Mouse (Mus musculus): ENCODE measurements around the gene Ahdc1.
A peak's percentile ranks its signal among the peaks of the same experiment; 100 is the strongest.

The Ahdc1 gene

DNA sequence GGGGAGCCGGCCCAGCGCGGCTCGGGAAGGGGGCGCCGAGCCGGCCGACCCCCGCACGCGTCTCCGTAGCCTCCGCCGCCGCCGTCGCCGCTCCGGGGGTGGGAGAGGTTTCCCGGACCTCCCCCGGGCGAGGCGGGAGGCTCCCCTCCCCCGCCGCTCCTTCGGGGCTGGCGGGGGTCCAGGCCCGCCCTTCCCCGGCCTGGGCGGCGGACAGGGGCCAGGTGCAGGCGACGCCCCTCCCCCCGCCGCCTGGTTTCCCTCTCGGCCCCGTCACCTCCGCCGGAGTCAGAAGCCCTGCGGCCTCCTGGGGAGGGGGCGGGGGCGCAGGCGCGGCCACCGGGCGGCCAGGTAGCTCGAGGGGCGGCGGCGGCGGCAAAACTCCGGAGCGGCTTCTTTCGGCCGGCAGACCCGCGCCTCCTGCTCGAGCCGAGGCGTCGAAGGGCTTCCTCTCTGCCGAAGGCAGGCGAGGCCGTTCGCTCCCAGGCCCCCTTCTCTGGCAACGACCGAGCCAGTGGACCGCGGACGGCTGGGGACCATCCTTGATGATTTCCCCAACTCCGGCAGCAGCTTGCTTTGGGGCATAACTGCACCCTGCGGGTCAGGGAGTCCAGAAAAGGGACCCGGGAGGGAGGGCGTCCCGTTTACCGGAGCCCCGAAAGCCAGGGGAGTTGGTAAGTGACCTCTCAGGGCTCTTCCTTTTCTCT is 28.2 kb downstream of the Ahdc1 start:
- DNase-seq (ENCODE audit: low read depth, low spot score) = no peak

DNA sequence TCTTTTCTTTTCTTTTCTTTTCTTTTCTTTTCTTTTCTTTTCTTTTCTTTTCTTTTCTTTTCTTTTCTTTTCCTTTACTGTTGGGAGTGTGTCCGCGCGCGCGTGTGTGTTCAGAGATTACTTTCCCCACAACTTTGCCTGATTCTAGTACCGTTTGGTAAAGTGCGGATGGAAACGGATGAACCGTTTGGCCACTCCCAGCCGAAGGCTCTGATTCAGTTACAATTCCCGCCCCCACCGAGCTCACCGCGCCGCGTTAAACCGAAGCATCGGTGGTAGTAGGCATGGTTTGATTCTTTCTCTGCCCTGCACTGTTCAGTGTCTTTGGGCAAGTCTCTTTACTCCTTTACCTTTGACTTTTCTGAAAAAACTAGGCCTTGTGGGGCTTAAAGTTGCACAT is 28.8 kb downstream of the Ahdc1 start:
- no peak for DNase-seq (ENCODE audit: low read depth, low spot score)

DNA sequence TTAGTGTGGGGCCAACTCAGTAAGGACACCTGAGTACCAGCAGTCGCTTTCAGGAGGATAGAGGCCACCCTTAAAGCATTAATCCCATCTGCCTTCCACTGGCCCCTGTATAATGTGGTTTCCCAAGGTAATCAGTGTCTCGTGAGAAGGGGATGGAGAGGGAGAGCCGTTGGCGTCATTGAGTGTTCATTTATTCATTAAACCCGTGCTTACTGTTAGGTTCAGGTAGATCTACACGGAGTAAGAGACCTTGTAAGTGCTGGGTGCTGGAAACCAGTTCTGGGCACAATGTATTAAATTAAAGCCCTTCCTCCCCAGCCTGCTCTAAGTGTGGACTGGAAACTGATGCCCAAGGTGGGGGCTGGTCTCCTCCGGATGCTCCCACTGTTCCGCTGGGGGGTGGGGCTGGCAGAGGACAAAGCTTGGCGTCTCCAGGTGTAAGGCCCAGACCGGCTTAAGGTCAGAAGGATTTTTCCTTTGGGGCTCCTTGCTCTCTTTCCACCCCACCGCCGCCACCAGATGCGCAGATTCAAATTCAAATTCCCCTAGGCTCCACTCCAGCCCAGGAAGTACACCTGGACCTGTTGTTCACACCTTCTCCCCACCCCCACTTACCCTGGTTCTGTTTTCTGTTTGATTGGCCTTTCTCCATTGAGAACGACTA is 29.3 kb downstream of the Ahdc1 start:
- no peak for DNase-seq (ENCODE audit: low read depth, low spot score)

DNA sequence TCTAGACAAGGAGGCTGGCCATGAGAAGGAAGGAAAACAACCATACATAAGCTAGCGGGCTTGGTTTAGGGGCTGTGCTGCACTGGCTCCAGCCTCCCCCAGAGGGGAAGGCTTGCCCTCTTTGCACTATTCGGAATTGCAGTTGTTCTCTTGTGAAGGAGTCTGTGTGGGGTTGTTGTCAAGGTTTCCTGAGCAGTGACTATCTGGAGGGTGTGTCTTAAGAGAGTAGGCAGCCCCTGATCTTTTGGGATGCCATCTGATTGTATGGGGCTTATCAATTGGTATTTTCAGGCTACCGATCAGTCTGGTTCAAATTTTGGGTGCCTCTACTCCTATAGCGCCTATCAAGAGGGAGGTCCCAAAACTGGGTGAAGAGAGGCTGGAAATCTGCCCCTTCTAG is 31.2 kb downstream of the Ahdc1 start:
- no peak for DNase-seq (ENCODE audit: low read depth, low spot score)

DNA sequence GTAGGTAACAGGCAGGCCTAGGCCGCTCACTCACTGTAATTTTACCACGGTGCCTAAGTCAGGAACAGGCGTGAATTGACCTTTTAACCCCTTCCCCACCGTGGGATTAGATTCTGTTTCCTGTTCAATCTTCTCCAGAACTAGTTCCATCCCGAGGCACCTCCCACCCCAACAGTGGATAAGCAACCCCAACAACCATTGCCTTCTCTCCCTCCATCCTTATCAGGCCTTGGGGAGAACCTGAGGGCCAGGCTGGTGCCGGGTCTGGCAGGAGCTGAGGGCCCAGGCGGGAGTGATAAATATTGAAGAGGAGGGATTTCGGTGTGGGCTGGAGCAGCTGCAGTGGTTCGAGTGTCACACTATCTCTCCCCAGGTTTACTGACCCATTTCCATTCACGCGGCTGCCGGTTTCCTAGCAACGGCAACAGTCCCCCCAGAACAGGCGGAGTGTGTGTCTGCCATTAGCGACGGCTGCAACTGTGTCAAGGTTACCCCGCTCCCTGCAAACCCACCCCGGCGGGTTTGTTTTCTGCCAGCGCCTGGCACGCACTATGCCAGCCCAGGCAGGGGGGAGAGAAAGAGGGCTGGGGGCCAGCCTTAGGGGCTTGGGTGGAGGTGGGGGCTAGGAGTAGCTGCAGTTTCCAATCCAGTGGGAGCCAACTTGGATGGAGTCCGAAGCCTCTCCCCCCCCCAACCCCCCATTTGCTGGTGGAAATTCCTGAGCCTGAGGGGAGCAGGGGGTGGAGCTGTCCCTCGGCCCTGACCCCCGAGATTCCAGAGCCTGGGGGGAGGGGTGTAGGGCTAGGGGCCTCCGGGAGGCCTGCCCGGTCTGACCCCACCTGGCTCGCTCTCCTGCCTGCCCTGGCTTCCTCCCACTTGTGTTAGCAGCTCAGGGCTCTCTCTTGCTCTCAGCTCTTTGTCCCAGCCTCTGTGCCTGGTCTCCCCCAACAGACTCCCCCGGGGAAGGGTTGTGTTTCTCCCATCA is 31.9 kb downstream of the Ahdc1 start:
- peak; percentile 77 for DNase-seq (ENCODE audit: low read depth, low spot score)

DNA sequence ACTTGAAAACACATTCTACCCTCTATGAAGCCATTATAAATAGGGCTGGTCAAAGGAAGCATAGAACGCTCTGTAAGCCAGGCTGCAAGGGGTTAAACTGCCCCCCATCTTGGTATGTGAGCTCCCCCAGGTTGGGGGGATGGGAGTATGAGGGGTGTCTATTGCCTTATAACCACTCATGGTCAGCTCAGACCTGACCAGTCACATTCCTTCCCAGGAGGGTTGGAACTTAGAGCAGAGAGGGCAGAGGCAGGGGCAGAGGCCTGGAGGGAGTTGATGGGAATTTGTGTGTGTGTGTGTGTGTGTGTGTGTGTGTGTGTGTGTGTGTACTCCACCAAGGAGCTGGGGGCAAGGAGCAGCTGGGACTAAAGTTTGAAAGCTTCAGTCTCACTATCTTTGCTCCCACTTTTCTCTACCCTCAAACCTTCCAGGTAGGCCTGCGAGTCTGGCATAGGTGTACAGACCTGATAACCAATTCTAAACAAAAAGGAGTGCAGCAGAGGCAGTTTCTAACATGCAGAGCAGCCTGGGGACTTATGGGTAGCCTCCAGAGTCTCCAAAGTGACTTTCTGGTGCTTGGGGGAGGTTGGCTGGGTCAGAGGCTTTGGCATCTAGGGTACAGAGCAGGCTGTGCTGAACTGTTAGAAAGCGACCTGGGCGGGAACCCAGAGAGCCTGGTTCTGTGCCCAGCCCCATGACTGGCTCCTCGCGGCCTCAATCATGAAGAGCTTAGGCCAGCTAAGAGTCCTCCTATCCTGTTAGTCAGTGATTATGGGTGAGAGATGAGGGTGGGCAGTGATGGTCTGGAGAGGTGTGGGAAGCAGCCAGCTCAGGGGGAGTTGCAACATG is 33.0 kb downstream of the Ahdc1 start:
- no peak for DNase-seq (ENCODE audit: low read depth, low spot score)

DNA sequence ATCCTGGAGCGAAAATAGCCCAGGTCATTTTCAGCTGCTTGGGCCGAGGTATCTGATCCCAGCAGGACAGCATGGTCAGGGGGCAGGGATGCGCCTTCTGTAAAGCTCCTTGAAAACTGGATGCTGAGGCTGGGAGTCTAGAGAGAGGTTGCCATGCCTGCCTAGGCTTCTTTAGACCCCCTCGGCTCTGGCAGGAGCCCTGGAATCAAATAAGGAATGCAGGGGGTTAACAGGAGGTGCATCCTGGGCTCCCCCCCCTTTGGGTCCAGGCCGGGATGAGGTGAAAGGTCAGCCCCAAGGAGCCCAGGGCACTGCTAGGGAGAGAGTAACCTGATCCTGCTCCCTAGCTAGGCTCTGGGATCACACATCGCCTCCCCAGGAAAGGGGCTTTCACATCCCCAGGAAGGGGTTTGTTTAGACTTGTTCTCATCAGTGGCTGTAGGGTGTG is 33.6 kb downstream of the Ahdc1 start:
- no peak for DNase-seq (ENCODE audit: low read depth, low spot score)

DNA sequence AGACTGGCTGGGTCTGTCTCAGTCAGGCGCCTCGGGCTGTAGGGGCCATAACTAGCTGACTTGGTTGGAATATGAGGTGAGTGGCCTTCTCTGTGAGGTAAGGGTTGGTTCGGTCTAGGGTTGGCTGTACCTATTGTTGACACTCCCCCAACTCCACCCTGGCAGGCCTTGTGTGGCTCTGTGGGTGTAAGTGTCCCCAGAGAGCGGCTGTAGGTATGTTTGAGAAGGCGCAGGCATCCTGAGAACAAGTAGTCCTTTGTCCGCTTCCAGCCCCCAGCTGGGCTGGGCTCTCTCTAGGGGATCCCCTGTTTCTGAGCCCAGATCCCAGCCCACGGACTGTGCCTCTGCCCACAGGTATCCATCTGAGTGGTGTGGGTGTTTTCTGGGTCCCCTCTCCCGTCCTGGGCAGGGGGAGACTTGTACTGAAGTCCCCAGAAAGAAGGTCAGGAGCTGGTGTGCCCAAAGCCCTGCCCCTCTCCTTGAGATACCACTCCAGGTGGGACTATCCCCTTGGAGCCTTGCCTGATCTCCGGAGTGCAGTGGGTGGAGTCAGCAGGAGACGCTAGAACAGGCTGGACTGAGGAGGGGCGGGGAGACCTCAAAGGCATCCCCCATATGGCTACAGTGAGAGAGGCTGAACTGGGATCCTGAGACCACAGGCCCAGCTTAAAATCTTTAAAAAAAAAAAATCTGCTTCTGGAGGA is 34.9 kb downstream of the Ahdc1 start:
- DNase-seq (ENCODE audit: low read depth, low spot score) = no peak

DNA sequence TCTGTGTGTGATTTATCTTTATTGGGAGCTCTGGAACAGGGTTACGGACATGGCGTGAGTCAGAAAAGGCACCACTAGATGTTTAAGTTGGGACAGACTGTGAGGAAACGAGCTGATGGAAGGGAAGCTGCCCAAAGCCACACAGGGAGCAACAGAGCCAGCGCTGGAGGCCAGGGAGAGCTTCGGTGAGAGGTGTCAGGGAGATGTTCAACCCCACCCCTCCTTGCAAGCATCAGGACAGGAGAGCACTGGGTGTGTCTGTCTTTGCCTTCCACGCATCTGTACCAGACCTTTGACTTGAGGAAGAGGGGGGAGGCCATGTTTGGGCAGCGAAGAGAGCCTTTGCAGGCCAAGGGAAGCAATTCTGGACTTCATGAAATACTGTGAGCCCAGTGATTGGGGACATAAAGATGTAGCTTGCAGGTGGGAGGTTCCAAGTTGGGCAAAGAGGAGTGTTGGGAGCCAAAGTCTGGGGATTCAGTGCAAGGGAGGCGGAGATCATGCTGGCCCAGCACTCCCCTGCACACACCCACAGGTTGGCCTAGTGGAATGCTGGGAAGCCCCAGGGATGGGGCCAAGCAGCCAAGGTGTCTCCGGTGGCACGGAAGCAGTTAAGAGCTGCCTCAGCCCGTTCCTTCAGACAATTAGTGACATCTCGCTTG is 35.8 kb downstream of the Ahdc1 start:
- no peak for DNase-seq (ENCODE audit: low read depth, low spot score)

DNA sequence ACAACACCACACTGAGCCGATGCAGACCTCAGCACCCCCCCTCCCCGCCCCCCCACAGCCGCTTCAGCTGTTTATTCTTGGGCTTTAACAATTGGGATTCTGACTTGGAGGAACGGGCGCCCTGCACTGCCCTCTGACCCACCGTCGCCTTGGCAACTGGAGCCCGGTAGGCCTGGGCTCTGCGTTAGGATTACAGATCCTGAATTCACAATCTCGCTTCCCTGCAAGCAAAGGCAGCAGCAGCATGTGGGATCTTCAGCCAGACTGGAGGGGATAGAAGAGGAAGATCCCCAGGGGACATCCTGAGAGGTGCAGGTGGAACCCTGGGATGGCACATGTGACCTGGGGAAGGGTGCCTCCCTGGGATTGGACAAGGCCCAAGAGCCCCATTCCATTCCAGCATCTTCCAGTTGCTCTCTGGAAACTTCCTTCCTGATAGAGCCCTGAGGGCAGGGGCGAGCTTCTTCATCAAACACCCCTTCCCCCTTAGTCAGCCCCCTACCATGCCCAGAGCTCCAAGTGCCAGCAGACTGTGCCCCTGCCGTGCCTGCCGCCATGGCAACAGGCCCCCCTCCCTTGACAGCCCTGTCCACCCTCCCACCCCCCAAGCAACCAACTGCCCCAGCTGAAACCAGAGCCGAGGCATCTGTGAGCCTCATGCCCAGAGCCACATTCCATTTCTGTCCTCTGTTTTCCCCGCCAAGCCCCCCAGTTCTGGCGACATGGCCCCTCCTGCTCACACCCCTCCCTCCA is 36.5 kb downstream of the Ahdc1 start:
- DNase-seq (ENCODE audit: low read depth, low spot score) = no peak

DNA sequence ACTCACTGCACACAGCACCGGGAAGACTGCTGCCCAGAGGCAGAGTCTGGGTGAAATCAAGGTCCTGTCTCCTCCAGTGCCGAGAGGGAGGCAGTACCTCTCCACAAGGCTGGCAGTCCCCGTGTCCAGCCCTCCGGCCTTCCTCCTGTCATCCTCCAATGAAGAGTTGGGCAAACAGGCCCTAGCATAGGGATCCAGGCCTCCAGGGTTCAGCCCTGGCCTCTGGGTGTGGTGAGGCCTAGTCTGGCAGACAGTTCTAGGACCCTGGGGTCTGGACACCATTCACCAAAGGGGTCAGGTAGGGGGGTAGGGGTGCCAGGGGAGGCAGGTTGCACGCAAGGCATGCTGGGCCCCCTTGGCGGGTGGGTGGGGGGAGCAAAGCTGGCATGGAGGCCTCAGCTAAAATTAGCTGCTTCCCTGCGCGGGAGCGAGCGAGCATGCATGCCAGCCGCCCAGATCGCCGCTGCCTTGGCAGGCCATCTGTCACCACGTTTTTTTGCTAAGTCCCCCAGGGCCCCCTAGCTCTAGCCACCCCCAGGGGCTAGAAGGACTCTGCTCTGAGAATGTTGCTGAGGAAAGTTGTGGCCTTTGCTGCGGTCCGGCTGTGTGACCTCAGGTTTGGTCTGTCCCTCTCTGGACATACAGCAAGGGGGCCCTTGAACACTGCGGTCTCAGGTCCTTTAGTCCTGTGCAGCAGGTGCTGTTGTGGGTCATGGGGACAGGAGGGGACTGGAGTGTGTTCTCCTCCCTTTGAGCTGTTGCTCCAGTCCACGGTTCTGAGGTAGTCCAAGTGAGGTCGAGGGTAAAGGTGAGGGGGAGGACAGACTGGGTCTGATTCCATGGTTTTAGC is 38.2 kb downstream of the Ahdc1 start:
- DNase-seq (ENCODE audit: low read depth, low spot score) = no peak

DNA sequence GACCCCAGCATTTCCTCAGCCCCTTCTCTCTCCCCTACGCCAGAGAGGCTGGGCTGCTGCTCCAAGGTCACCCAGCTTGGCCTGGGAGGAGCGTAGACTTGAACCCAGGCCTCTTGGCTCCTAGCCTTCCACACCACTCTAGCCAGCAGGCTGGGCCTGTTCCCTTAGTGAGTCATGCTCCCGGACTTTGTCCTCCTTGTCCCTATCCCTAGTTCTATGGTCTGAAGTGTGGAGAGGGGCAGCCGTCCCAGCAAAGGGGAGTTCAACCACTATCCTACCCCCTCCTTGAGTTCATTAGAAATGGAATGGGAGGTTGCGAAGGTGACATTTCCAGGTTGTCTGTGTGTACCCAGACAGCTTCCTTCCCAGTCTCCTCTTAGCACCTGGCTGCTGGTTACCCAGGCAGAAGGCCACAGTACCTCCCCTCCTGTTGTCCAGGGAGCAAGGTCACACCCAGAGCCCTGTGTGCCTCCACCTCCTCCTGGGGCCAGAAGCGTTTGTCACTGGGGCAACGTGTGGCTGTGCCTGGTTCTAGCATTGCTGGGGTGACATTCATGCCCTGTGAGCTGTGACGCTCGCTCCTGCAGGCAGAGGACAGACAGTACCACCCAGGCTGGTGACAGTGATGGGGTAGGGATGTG is 39.3 kb downstream of the Ahdc1 start:
- DNase-seq (ENCODE audit: low read depth, low spot score) = no peak

DNA sequence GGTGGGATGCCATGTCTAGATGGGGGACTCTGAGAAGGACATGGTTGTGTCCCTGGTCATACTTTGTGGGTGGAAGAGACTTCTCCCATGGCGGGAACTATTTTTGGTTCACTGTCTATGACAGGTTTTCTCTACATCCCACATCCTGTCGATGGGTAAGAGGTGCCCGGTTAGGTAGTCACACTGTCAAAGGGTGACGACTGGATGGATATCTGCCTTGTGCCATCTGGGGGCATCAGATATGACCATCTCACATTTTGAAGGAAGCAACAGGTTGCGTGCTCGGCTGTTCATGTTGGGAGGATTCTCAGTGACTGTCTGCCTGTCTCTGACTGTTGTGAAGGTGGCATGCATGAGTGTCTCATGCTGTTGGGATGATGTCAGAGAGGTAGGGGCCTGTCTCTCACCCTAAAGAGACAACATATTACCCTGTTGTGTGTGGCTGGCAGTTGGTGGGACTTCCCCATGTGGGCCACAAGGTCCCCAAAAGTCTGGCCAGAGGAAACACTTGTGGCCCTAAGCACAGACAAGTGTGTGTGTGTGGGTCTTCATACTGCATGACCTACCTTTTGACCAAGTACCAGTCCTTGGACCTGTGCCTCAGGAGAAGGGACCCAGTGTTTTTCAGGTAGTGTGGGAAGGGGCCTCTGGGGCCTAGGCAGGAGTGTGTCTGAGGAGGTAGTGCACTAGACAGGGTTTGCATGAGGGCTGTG is 39.9 kb downstream of the Ahdc1 start:
- DNase-seq (ENCODE audit: low read depth, low spot score) = no peak

DNA sequence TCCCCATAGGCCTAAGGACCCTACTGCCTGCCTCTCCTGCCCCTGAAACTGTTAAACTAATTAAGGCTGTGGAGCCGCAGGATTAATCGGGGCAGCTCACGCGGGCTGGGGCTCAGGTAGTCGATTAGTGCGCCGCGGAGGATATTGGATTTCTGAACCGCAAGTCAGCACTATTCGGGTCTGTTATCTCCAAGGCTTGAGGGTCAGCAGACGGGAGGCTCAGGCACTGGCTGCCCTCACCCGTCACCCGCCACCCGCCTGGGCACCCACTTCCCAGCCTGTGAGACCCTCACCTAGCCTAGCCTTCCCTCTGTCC is 40.4 kb downstream of the Ahdc1 start:
- DNase-seq (ENCODE audit: low read depth, low spot score) = no peak

DNA sequence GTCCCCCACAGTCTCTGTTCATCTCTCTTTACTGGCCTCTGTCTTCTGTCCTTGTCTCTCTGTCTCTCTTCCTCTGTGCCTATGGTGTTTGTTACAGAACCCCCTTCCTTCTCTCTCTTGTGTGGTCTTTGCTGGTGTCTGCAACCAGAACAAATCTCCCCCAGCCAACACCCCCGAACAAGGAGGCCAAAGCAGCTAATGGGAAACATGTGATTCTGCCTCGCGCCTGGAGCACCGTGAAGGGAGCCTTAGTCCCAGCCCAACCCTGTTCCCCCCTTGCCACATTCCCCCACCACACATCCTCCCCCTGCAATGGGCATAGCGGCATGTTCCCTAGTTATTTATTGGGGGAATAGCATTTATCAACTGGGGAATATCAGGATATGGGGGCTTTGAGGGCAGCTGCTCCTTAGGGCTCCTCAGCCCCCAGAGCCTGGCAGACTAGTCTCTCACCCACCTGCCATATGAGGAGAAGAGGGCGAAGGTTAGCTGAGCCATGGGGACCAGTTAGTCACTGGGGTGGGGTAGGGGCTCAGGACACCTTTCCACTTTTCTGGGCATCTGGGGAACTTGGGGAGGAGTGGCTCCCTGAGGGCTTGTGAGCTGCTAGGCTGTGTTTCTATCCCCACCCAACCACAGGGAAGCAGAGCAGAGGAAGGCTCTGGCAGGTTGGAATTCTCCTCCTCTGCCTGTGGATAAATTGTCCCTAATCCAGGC is 41.1 kb downstream of the Ahdc1 start:
- DNase-seq (ENCODE audit: low read depth, low spot score) = no peak

DNA sequence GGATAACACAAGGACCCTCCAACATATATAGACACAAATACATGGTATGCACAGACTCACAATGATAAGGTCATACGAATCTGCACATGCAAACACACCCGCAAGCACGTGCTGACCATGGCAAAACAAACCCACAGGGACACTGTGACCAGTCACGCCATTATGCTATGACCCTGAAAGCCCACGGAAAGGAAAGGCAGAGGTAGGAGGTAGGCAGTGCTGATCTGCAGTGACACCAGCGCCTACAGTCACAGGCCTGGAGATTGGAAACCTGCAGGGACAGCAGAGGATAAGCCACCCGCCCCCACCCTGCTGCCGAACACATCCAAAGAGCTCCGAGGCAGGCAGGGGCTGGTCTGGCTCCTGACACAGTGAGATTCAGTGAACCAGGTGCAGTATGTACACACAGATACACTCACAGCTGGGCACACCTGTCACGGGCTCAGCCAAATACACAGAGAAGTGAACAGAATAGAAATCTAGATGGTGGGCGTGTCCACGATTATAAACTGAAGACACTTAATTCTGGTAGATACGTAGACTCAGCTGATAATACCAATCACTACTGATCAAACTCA is 42.0 kb downstream of the Ahdc1 start:
- no peak for DNase-seq (ENCODE audit: low read depth, low spot score)

DNA sequence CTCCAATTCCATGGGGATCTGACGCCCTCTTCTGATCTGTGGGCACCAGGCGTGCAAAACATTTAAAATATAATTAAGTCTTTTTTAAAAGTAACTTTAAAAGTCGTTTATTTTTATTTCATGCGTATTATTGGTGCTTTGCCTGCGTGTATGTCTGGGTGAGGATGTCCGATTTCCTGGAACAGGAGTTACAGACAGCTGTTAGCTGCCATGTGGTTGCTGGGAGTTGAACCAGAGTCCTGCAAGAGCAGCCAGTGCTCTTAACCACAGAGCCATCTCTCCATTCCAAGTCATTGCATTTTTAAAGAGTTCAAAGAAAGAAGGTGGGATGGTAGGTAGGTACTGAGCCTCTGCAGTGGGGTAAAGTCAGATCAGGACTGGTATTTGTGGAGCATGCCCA is 43.5 kb downstream of the Ahdc1 start:
- no peak for DNase-seq (ENCODE audit: low read depth, low spot score)

Data from brain, embryonic 18.5 days (tissue).